Mouse (Mus musculus) liver, embryonic 11.5 days (tissue): ENCODE results near the gene Fer. TPM values are rescaled to one million over a fixed set of nuclear protein-coding genes. Genes with fewer than 3 reads are reported as not detected.

Experiments
- ATAC-seq: fragments of 200-750 bp; cut with Nextera tagmentation; replicated peaks from 2 replicates; pipeline ENCODE4 v1.8.0; 2017; ENCODE audit warnings: moderate number of reproducible peaks, mild to moderate bottlenecking, moderate TSS enrichment, moderate library complexity; ENCODE audit not compliant: low FRiP score
- DNase-seq: peaks from one replicate; pipeline ENCODE4 v3.0.0-alpha.2; 2017; ENCODE audit warnings: low spot score
- H3K27ac ChIP-seq: fragments of 300-500 bp; sonication (generic); 2 replicates; pipeline ENCODE4 v1.5.1; 2014; ENCODE audit warnings: mild to moderate bottlenecking, low read depth, low read length, control low read depth
- H3K27me3 ChIP-seq: fragments of 300-500 bp; sonication (generic); replicated peaks from 2 replicates; pipeline ENCODE4 v1.6.1; 2014; ENCODE audit warnings: low read length, mixed read lengths; ENCODE audit not compliant: control insufficient read depth, insufficient read depth
- H3K36me3 ChIP-seq: fragments of 300-500 bp; sonication (generic); 2 replicates; pipeline ENCODE4 v1.6.1; 2014; ENCODE audit warnings: mild to moderate bottlenecking, low read length, moderate library complexity, mixed read lengths; ENCODE audit not compliant: control insufficient read depth, insufficient read depth
- H3K4me1 ChIP-seq: fragments of 300-500 bp; sonication (generic); replicated peaks from 2 replicates; pipeline ENCODE4 v1.6.1; 2014; ENCODE audit warnings: low read length, mixed read lengths; ENCODE audit not compliant: control insufficient read depth, insufficient read depth
- H3K4me2 ChIP-seq: fragments of 300-500 bp; sonication (generic); 2 replicates; pipeline ENCODE4 v1.6.1; 2014; ENCODE audit warnings: mild to moderate bottlenecking, control low read depth, moderate library complexity
- H3K4me3 ChIP-seq: fragments of 300-500 bp; sonication (generic); 2 replicates; pipeline ENCODE4 v1.5.1; 2014; ENCODE audit warnings: low read depth, low read length, control low read depth
- H3K9ac ChIP-seq: fragments of 300-500 bp; sonication (generic); 2 replicates; pipeline ENCODE4 v1.6.1; 2014; ENCODE audit warnings: low read depth, low read length, control low read depth
- H3K9me3 ChIP-seq: fragments of 300-500 bp; sonication (generic); 2 replicates; pipeline ENCODE4 v1.6.1; 2016; ENCODE audit warnings: low read length, inconsistent platforms, mixed read lengths; ENCODE audit not compliant: control insufficient read depth
- WGBS: fragments of 180-500 bp; shearing (Covaris S2); extraction: QIAGEN DNeasy Blood & Tissue Kit; methylation state at CpG from one replicate; pipeline ENCODE4 v1.1.7; 2014; 5-methylcytosine and 5-hydroxymethylcytosine counted together
- polyA plus RNA-seq: library from polyadenylated mRNA; unstranded; fragments of >200 nt; fragmentation: Nextera tagmentation; extraction: Ambion mirVana; gene quantifications from 2 replicates; pipeline ENCODE4 v1.2.1, GENCODE M21; 2014

Fer gene
- polyA plus RNA-seq, 1 experiment from 2014 or later, result 24.7 TPM

GRCm38 (mm10) chr17:64138036-64138717 lies 275.3 kb downstream of the Fer start:
- no peak overlapping the region for H3K4me3 ChIP-seq
- H3K9ac ChIP-seq, result no peak overlapping the region
- H3K4me1 ChIP-seq, result no peaks in the 10 kb centered on the region
- H3K36me3 ChIP-seq, result 0 out of 2 replicates have a peak, but pooled peaks cover 2% of the 10 kb centered on the region
- no peaks in the 10 kb centered on the region for H3K27me3 ChIP-seq
- 84% methylated on average over 8 of the region's 8 CpGs for whole genome bisulfite sequencing
- ATAC-seq (no peak), DNase-seq (no peak)
- H3K27ac ChIP-seq, result no peak overlapping the region
- H3K4me2 ChIP-seq, result no peak overlapping the region
- no peaks in the 10 kb centered on the region for H3K9me3 ChIP-seq

- no peak for DNase-seq
- no peaks in the 10 kb centered on the region for H3K27me3 ChIP-seq
- 90% methylated on average over 11 of the region's 11 CpGs for WGBS
- no peak overlapping the region for H3K27ac ChIP-seq
- H3K4me3 ChIP-seq, result no peak overlapping the region
- 0 out of 2 replicates have a peak, but pooled peaks cover 2% of the 10 kb centered on the region for H3K36me3 ChIP-seq
- no peak for ATAC-seq
- H3K9ac ChIP-seq, result no peak overlapping the region
- H3K4me2 ChIP-seq, result no peak overlapping the region
- no peaks in the 10 kb centered on the region for H3K9me3 ChIP-seq
- no peaks in the 10 kb centered on the region for H3K4me1 ChIP-seq
Observed at GRCm38 (mm10) chr17:64139231-64139915, 276.5 kb downstream of the Fer start.

- Histone ChIP-seq H3K27ac (no peak overlapping the region), H3K9me3 (no peaks in the 10 kb centered on the region)
Observed at GRCm38 (mm10) chr17:64140063-64140850, 277.4 kb downstream of the Fer start.

GRCm38 (mm10) chr17:64141856-64142255 lies 279.0 kb downstream of the Fer start:
- ATAC-seq, result no peak

More at GRCm38 (mm10) chr17:64140063-64140850, 277.4 kb downstream of the Fer start:
- Histone ChIP-seq H3K4me2 (no peak overlapping the region), H3K27me3 (no peaks in the 10 kb centered on the region), H3K4me1 (no peaks in the 10 kb centered on the region), H3K4me3 (no peak overlapping the region), H3K9ac (no peak overlapping the region), H3K36me3 (0 out of 2 replicates have a peak, but pooled peaks cover 2% of the 10 kb centered on the region)
- ATAC-seq, result no peak
- WGBS, result 81% methylated on average over 18 of the region's 18 CpGs
- DNase-seq, result no peak

GRCm38 (mm10) chr17:64146409-64146808 lies 283.5 kb downstream of the Fer start:
- H3K4me3 ChIP-seq, result no peak overlapping the region
- H3K36me3 ChIP-seq, result no peaks in the 10 kb centered on the region
- no peak for ATAC-seq

More at GRCm38 (mm10) chr17:64141856-64142255, 279.0 kb downstream of the Fer start:
- DNase-seq, result no peak
- Histone ChIP-seq H3K4me1 (no peaks in the 10 kb centered on the region), H3K4me2 (no peak overlapping the region), H3K9ac (no peak overlapping the region), H3K4me3 (no peak overlapping the region), H3K36me3 (0 out of 2 replicates have a peak, but pooled peaks cover 2% of the 10 kb centered on the region), H3K27me3 (no peaks in the 10 kb centered on the region), H3K9me3 (no peaks in the 10 kb centered on the region), H3K27ac (no peak overlapping the region)
- whole genome bisulfite sequencing, result 81% methylated on average over 9 of the region's 9 CpGs

GRCm38 (mm10) chr17:64150717-64151116 lies 287.9 kb downstream of the Fer start:
- Histone ChIP-seq H3K27ac (no peak overlapping the region), H3K4me1 (no peaks in the 10 kb centered on the region), H3K4me3 (no peak overlapping the region), H3K36me3 (no peaks in the 10 kb centered on the region), H3K4me2 (no peak overlapping the region), H3K9ac (no peak overlapping the region), H3K9me3 (no peaks in the 10 kb centered on the region), H3K27me3 (no peaks in the 10 kb centered on the region)
- DNase-seq, result no peak
- no peak for ATAC-seq
- WGBS, result 80% methylated on average over 1 of the region's 1 CpGs

More at GRCm38 (mm10) chr17:64146409-64146808, 283.5 kb downstream of the Fer start:
- no peak for DNase-seq
- H3K4me2 ChIP-seq, result no peak overlapping the region
- no peaks in the 10 kb centered on the region for H3K4me1 ChIP-seq
- 79% methylated on average over 4 of the region's 4 CpGs for WGBS
- no peak overlapping the region for H3K27ac ChIP-seq
- H3K27me3 ChIP-seq, result no peaks in the 10 kb centered on the region
- no peak overlapping the region for H3K9ac ChIP-seq
- H3K9me3 ChIP-seq, result no peaks in the 10 kb centered on the region

- H3K9ac ChIP-seq, result no peak overlapping the region
- ATAC-seq, result no peak
- WGBS, result 90% methylated on average over 5 of the region's 5 CpGs
Observed at GRCm38 (mm10) chr17:64167731-64168130, 304.9 kb downstream of the Fer start.

GRCm38 (mm10) chr17:64170019-64170418 lies 307.2 kb downstream of the Fer start:
- Histone ChIP-seq H3K9ac (no peak overlapping the region), H3K4me3 (no peak overlapping the region), H3K4me1 (no peaks in the 10 kb centered on the region), H3K27ac (no peak overlapping the region), H3K9me3 (no peaks in the 10 kb centered on the region), H3K4me2 (no peak overlapping the region), H3K36me3 (no peaks in the 10 kb centered on the region), H3K27me3 (no peaks in the 10 kb centered on the region)
- DNase-seq, result no peak
- WGBS, result 65% methylated on average over 5 of the region's 5 CpGs
- ATAC-seq, result no peak

More at GRCm38 (mm10) chr17:64167731-64168130, 304.9 kb downstream of the Fer start:
- Histone ChIP-seq H3K27me3 (no peaks in the 10 kb centered on the region), H3K9me3 (no peaks in the 10 kb centered on the region), H3K36me3 (no peaks in the 10 kb centered on the region), H3K4me2 (no peak overlapping the region), H3K27ac (no peak overlapping the region), H3K4me3 (no peak overlapping the region), H3K4me1 (no peaks in the 10 kb centered on the region)
- DNase-seq, result no peak
